Mouse (Mus musculus): ENCODE measurements at regions not wholly inside any gene's neighbourhood (a gene's known extent, or its start where the extent isn't known, plus 50 kb on each side); places are given as distances from the start of the nearest gene placed in this dataset.

DNA sequence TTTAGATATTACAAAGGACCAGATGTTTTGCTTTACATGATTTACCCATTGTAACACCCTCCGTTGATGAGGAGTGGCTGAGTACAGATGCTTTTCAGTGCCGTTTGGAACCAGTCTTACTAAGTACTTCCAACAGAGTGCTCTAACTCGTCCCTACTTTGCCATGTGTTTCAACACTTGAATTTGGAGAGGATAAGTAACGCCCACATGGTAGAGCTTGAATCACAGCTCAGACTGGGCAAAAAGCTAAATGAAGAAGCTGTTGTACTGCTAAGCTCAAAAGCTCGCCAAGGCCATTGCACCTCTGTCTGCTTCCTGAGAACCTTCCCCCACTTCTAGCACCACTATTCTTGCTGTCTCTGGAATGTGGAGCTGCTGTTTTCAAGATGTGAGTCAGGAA, 471.1 kb downstream of the Nfib start:
- Histone ChIP-seq H3K9ac (no peak overlapping the region), H3K9me3 (peaks cover 17% of the 10 kb centered on the region; the same call in 1 of the 2 replicates), H3K27ac (replicated peaks) (no peak overlapping the region), H3K4me3 (no peak overlapping the region), H3K4me2 (no peak overlapping the region), H3K4me1 (replicated peaks) (no peaks in the 10 kb centered on the region), H3K36me3 (no peaks in the 10 kb centered on the region), H3K27me3 (no peaks in the 10 kb centered on the region)
- WGBS = 87% methylated on average over 5 of the region's 5 CpGs
- ATAC-seq (ENCODE audit: low read depth) = no peak

DNA sequence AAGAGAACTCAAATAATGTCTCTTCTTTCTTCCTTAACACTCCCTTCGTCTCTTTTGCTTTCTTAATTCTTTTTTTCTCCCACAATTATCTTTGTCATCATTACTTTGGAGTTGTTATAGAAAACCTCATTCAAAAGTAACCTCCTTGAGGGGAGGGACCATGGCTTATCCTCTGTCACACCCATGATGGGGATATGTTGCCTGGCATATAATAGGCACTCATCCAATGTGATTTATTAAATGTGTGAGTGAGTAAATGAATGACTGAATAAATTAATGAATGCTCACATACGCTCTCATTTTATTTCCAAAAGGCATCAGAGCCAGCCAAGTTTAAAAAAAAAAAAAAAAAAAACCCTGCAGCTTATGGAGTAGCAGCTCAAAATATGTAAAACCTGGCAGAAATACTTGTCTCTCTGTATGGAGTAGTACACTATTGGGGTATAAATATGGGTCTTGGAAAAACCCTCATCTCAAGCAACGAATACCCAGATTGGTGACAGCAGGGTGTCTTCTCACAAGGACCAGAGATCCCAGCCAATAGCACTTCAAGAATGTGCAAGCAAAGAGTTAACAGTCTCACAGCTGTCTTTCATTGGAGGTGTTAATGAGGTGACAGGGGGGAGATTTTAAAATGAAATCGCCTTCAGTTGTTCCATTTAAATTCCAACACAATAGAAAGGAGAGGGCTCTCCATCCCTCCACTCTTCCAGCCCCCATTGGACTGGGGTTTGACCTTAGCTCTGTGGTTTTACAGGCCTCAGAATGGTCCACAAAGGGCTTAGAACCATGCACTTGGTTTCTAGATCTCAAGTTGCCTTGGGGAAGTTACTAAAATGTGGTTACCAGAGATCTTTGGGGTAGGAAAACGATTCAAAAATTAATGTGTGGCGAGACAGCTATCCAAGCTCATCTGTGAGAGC, 479.1 kb downstream of the Nfib start:
- Histone ChIP-seq H3K27me3 (no peaks in the 10 kb centered on the region), H3K4me2 (no peak overlapping the region), H3K36me3 (no peaks in the 10 kb centered on the region), H3K4me3 (no peak overlapping the region), H3K4me1 (replicated peaks) (no peaks in the 10 kb centered on the region), H3K9ac (no peak overlapping the region), H3K9me3 (no peaks in the 10 kb centered on the region), H3K27ac (replicated peaks) (no peak overlapping the region)
- 68% methylated on average over 6 of the region's 6 CpGs for WGBS
- ATAC-seq (ENCODE audit: low read depth) = no peak

- Histone ChIP-seq H3K27me3 (no peaks in the 10 kb centered on the region), H3K4me2 (no peak overlapping the region), H3K36me3 (no peaks in the 10 kb centered on the region), H3K4me3 (no peak overlapping the region), H3K9ac (no peak overlapping the region), H3K27ac (replicated peaks) (no peak overlapping the region), H3K9me3 (no peaks in the 10 kb centered on the region), H3K4me1 (replicated peaks) (peaks cover 11% of the 10 kb centered on the region)
- 28% methylated on average over 8 of the region's 8 CpGs for WGBS
- no peak for ATAC-seq (ENCODE audit: low read depth)
Observed at GRCm38 (mm10) chr4:82220724-82221123, 484.8 kb downstream of the Nfib start.

GRCm38 (mm10) chr4:82220120-82220714, 485.3 kb downstream of the Nfib start:
- 87% methylated on average over 7 of the region's 7 CpGs for WGBS
- no peak for ATAC-seq (ENCODE audit: low read depth)
- no peaks in the 10 kb centered on the region for H3K36me3 ChIP-seq
- no peaks in the 10 kb centered on the region for H3K27me3 ChIP-seq
- no peak overlapping the region; the same call in 1 of the 2 replicates for H3K9ac ChIP-seq
- H3K9me3 ChIP-seq = no peaks in the 10 kb centered on the region
- no peak overlapping the region for H3K4me2 ChIP-seq
- no peak overlapping the region for H3K4me3 ChIP-seq
- peaks cover 11% of the 10 kb centered on the region for H3K4me1 ChIP-seq (replicated peaks)
- no peak overlapping the region for H3K27ac ChIP-seq (replicated peaks)

GRCm38 (mm10) chr4:82218616-82219015, 486.9 kb downstream of the Nfib start:
- WGBS = 73% methylated on average over 6 of the region's 6 CpGs
- no peak overlapping the region for H3K27ac ChIP-seq (replicated peaks)
- no peaks in the 10 kb centered on the region for H3K27me3 ChIP-seq
- no peaks in the 10 kb centered on the region for H3K9me3 ChIP-seq
- peaks cover 11% of the 10 kb centered on the region for H3K4me1 ChIP-seq (replicated peaks)
- H3K36me3 ChIP-seq = no peaks in the 10 kb centered on the region
- H3K4me3 ChIP-seq = no peak overlapping the region
- H3K4me2 ChIP-seq = no peak overlapping the region
- no peak overlapping the region for H3K9ac ChIP-seq
- no peak for ATAC-seq (ENCODE audit: low read depth)

GRCm38 (mm10) chr4:82207031-82207430, 498.5 kb downstream of the Nfib start:
- WGBS = 96% methylated on average over 1 of the region's 1 CpGs
- ATAC-seq (ENCODE audit: low read depth) = no peak
- no peaks in the 10 kb centered on the region for H3K27me3 ChIP-seq
- no peaks in the 10 kb centered on the region for H3K4me1 ChIP-seq (replicated peaks)
- no peak overlapping the region for H3K4me3 ChIP-seq
- H3K36me3 ChIP-seq = no peaks in the 10 kb centered on the region
- no peaks in the 10 kb centered on the region for H3K9me3 ChIP-seq
- H3K9ac ChIP-seq = no peak overlapping the region
- no peak overlapping the region for H3K4me2 ChIP-seq
- H3K27ac ChIP-seq (replicated peaks) = no peak overlapping the region

GRCm38 (mm10) chr4:82200306-82200705, 505.2 kb downstream of the Nfib start:
- Histone ChIP-seq H3K4me2 (no peak overlapping the region), H3K4me3 (no peak overlapping the region), H3K9me3 (no peaks in the 10 kb centered on the region), H3K27me3 (no peaks in the 10 kb centered on the region), H3K9ac (no peak overlapping the region), H3K36me3 (no peaks in the 10 kb centered on the region), H3K27ac (replicated peaks) (no peak overlapping the region), H3K4me1 (replicated peaks) (no peaks in the 10 kb centered on the region)
- 81% methylated on average over 2 of the region's 2 CpGs for WGBS
- ATAC-seq (ENCODE audit: low read depth) = no peak

DNA sequence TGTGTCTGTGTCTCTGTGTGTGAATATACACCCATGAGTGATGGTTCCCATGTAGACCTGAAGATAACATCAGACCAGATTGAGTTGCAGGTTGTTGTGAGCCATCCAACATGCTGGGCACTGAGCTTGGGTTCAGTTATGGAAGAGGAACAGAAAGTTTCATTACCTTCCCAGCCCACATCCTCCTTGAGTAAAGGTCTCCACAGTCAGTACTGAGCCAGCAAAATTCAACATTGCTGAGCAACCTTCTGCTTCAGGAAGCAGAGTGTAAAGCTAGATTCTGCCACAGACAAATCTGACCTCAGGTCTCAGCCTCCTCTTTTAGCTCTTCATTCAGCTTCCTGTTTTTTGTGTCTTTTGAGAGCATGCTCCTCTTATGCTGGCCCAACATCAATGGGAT, 506.4 kb downstream of the Nfib start:
- Histone ChIP-seq H3K4me1 (replicated peaks) (no peaks in the 10 kb centered on the region), H3K9ac (no peak overlapping the region), H3K4me2 (no peak overlapping the region), H3K9me3 (no peaks in the 10 kb centered on the region), H3K36me3 (no peaks in the 10 kb centered on the region), H3K4me3 (no peak overlapping the region), H3K27me3 (no peaks in the 10 kb centered on the region), H3K27ac (replicated peaks) (no peak overlapping the region)
- no peak for ATAC-seq (ENCODE audit: low read depth)

- 0 out of 2 replicates have a peak overlapping the region, but pooled peaks have one; percentile 4 for H3K27ac ChIP-seq (replicated peaks)
- H3K9me3 ChIP-seq = no peaks in the 10 kb centered on the region
- H3K36me3 ChIP-seq = no peaks in the 10 kb centered on the region
- 89% methylated on average over 6 of the region's 6 CpGs for WGBS
- no peak overlapping the region for H3K4me2 ChIP-seq
- no peaks in the 10 kb centered on the region for H3K4me1 ChIP-seq (replicated peaks)
- no peak for ATAC-seq (ENCODE audit: low read depth)
- H3K4me3 ChIP-seq = no peak overlapping the region
- H3K27me3 ChIP-seq = no peaks in the 10 kb centered on the region
- no peak overlapping the region for H3K9ac ChIP-seq
Observed at GRCm38 (mm10) chr4:82197611-82198010, 507.9 kb downstream of the Nfib start.

DNA sequence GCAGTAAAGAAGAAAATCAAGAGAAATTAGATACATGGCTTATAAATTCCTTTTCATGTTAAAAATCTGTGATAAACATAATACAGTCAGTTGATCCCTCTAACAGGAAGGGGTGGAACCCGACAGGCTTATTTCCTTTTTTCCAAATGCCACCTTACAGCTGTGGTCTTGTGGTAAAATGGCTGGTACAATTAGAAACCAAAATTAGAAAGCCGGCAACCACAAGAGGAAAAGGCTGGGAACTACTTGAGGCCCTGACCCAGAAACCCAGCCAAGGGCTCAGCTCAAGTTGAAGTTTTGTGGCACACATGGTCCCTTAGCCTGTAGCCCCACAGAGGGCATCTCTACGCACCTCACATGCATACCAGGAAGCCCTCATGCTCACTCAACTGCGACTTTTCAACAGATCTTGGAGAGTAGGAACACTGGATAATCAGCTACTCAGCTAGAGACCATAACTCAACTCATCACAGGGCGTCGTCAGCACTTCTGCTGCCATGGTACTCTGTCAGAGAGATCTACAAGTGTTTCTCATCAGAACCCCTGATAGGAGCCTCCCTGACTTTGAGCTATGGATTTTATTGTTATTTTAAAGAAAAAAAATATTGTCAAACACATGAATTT, 509.4 kb downstream of the Nfib start:
- no peaks in the 10 kb centered on the region for H3K4me1 ChIP-seq (replicated peaks)
- WGBS = 67% methylated on average over 6 of the region's 6 CpGs
- H3K4me3 ChIP-seq = no peak overlapping the region
- no peak overlapping the region for H3K9ac ChIP-seq
- H3K27ac ChIP-seq (replicated peaks) = no peak overlapping the region
- no peaks in the 10 kb centered on the region for H3K36me3 ChIP-seq
- no peaks in the 10 kb centered on the region for H3K9me3 ChIP-seq
- ATAC-seq (ENCODE audit: low read depth) = no peak
- no peak overlapping the region for H3K4me2 ChIP-seq
- H3K27me3 ChIP-seq = no peaks in the 10 kb centered on the region

GRCm38 (mm10) chr4:82193905-82194304, 511.6 kb downstream of the Nfib start:
- no peaks in the 10 kb centered on the region for H3K9me3 ChIP-seq
- H3K4me1 ChIP-seq (replicated peaks) = no peaks in the 10 kb centered on the region
- ATAC-seq (ENCODE audit: low read depth) = no peak
- H3K4me3 ChIP-seq = no peak overlapping the region
- no peaks in the 10 kb centered on the region for H3K36me3 ChIP-seq
- WGBS = 87% methylated on average over 5 of the region's 5 CpGs
- no peak overlapping the region for H3K27ac ChIP-seq (replicated peaks)
- no peak overlapping the region for H3K9ac ChIP-seq
- H3K27me3 ChIP-seq = no peaks in the 10 kb centered on the region
- H3K4me2 ChIP-seq = no peak overlapping the region

GRCm38 (mm10) chr4:82186892-82187291, 518.7 kb downstream of the Nfib start:
- no peak for ATAC-seq (ENCODE audit: low read depth)
- no peak overlapping the region for H3K4me2 ChIP-seq
- no peak overlapping the region for H3K27ac ChIP-seq (replicated peaks)
- no peak overlapping the region for H3K9ac ChIP-seq
- 93% methylated on average over 3 of the region's 3 CpGs for WGBS
- H3K4me3 ChIP-seq = no peak overlapping the region
- no peaks in the 10 kb centered on the region for H3K9me3 ChIP-seq
- no peaks in the 10 kb centered on the region for H3K36me3 ChIP-seq
- no peaks in the 10 kb centered on the region for H3K27me3 ChIP-seq
- H3K4me1 ChIP-seq (replicated peaks) = no peaks in the 10 kb centered on the region

Measured in neural tube, embryonic 13.5 days (tissue).